ENCODE assay signal across 17 mouse cellular contexts in the genomic region with DNA sequence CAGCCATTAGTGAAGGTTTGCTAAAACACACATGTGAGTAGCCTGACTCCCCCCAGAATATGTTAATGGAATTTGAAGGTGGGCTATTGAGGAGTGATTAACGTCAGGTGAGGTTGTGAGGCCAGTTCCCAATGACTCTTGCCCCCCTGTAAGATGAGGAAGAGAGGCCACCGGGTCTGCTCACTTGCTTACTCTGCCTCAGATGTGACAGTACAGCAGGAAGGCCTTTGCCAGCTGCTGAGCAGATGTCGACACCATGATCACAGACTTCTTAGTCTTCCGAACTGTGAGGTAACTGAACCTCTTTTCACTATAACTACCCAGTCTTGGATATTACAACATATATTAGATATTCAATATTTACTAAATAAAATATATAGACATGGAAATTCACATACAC.
"Had no signal": no experiment of that assay in that cellular context is flagged by ENCODE, and none has a peak within 500 bp of the region (broad histone marks: within the 10 kb centered on the region; RNA-seq: fewer than 3 reads in every experiment).

No protein-coding gene starts in this region.

- DNase-seq: gastrocnemius, postnatal 14 days; gastrocnemius, postnatal 36 days; heart, adult 18-20 months; heart, postnatal 10 days; heart, postnatal 4 days; kidney, adult 18-20 months; kidney, adult 8-10 months; kidney, postnatal 10 days; kidney, postnatal 25 days; kidney, postnatal 4 days; layer of hippocampus, postnatal 36 days; left cerebral cortex, postnatal 4 days; liver had no signal

- ATAC-seq: hindbrain, embryonic 16.5 days; inflammation-experienced regulatory T-cells, adult 6 months; intestine, embryonic 15.5 days; intestine, postnatal 0 days had no signal
